Mouse (Mus musculus) thymus, adult 2 months (tissue): ENCODE measurements around the gene Gprc5c.

Experiments used
- CTCF ChIP-seq: fragments of 200-500 bp; IDR thresholded peaks from 2 replicates; pipeline ENCODE4 v1.5.1; 2012; ENCODE audit warnings: mild to moderate bottlenecking, control low read depth, low read length, moderate library complexity, borderline replicate concordance; ENCODE audit not compliant: control insufficient read depth, poor library complexity, insufficient read depth; ENCODE audit errors: extremely low read depth
- POLR2A ChIP-seq: fragments of 200-500 bp; IDR thresholded peaks from 2 replicates; pipeline ENCODE4 v1.6.1; 2012; ENCODE audit warnings: mild to moderate bottlenecking, low read length, control low read depth, moderate library complexity; ENCODE audit not compliant: control insufficient read depth, poor library complexity, insufficient read depth; ENCODE audit errors: extremely low read depth

DNA sequence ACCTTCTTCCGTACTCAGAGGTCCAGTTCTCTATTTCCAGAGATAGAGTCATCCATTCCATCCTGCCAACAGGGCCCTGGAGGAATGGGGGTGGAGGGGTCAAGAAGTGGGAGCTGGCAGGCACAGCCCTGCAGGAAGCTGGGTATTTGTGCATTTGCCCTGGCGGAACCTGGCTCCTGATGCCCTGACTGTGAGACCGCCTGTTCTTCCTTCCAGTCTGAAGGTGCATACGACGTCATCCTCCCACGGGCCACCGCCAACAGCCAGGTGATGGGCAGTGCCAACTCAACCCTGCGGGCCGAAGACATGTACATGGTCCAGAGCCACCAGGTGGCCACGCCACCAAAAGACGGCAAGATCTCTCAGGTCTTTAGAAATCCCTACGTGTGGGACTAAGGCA is 17.3 kb downstream of the Gprc5c start:
- TF ChIP-seq CTCF (no peak), POLR2A (no peak)
